Mouse (Mus musculus) kidney, adult 2 months (tissue): ENCODE measurements around the gene Plekhm2. TPM values are rescaled to one million over a fixed set of nuclear protein-coding genes. Genes with fewer than 3 reads are reported as not detected.

Experiments
- DNase-seq: peaks from one replicate; pipeline ENCODE4 v3.0.0; 2021
- H3K27ac ChIP-seq: fragments of 200-500 bp; 2 replicates; pipeline ENCODE4 v1.5.1; 2012; ENCODE audit warnings: low read depth, low read length, control low read depth, inconsistent platforms; ENCODE audit not compliant: insufficient read depth
- H3K27me3 ChIP-seq: fragments of 200-500 bp; replicated peaks from 2 replicates; pipeline ENCODE4 v1.6.1; 2012; ENCODE audit warnings: mild to moderate bottlenecking, moderate library complexity, low read length, inconsistent platforms; ENCODE audit not compliant: control insufficient read depth, insufficient read depth
- H3K36me3 ChIP-seq: fragments of 200-500 bp; 2 replicates; pipeline ENCODE4 v1.6.1; 2012; ENCODE audit warnings: mild to moderate bottlenecking, moderate library complexity, low read length, inconsistent platforms; ENCODE audit not compliant: control insufficient read depth, insufficient read depth
- H3K4me1 ChIP-seq: fragments of 200-500 bp; 2 replicates; pipeline ENCODE4 v1.6.1; 2011; ENCODE audit warnings: low read length; ENCODE audit not compliant: control insufficient read depth, insufficient read depth
- H3K4me3 ChIP-seq: fragments of 200-500 bp; 2 replicates; pipeline ENCODE4 v1.5.1; 2011; ENCODE audit warnings: mild to moderate bottlenecking, low read depth, low read length, control low read depth; ENCODE audit not compliant: insufficient read depth
- CTCF ChIP-seq: fragments of 200-500 bp; conservative IDR thresholded peaks from 2 replicates; pipeline ENCODE4 v1.5.1; 2011; ENCODE audit warnings: low read depth, mild to moderate bottlenecking, control low read depth, low read length, moderate library complexity, mixed read lengths; ENCODE audit not compliant: insufficient read depth, insufficient read length
- POLR2A ChIP-seq: fragments of 200-500 bp; IDR thresholded peaks from one replicate; pipeline ENCODE4 v1.6.1; 2011; ENCODE audit warnings: low read depth, low read length, control low read depth
- WGBS: fragments of 180-500 bp; shearing (Covaris S2); methylation state at CpG from one replicate; pipeline ENCODE4 v1.1.7; 2018; 5-methylcytosine and 5-hydroxymethylcytosine counted together
- polyA plus RNA-seq: library from polyadenylated mRNA; depleted of rRNA; stranded (reverse); fragments of >200 nt; gene quantifications from 2 replicates; pipeline ENCODE4 v1.2.3, GENCODE M21; 2012

Gene Plekhm2
- polyA plus RNA-seq, 1 experiment, result 79.7 TPM

DNA sequence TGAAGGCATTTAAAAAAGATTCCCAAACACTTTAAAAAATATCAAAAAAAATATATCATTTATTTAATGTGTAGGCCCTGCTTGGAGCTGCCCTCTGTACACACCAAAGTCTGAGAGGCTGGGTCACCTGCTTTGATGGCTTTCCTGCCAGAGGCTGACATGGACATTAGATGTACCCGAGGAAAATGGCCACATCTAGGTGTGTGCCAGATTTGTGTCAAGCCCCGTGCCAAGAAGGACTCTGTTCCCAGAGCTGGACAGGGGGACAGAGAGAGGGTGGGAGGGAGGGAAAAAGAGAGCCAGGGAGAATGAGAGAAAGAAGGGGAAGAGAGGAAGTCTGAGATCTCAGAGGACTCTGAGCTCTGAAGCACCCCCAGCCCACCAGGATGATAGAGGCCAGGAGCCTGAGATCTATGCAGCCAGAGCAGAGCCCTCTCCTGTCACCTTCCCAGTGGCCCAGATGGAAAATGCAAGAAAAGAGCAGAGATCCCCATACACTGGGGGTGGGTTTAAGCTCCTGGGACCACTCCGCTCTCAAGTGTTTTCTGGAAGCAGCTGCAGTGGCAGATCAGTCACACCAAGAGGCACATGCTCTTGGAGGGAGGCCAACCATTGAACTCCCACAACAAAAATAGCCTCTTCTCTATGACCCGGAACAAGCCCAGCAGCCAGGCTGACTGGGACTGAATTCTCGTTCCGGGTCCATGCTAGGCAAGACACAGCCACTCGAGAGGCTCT lies 21.4 kb downstream of the Plekhm2 start:
- H3K4me1 ChIP-seq, result peaks cover 22% of the 10 kb centered on the region
- peak overlapping the region; percentile 65 for H3K27ac ChIP-seq
- H3K4me3 ChIP-seq, result no peak overlapping the region
- no peaks in the 10 kb centered on the region for H3K27me3 ChIP-seq
- peak; percentile 94 for DNase-seq
- TF ChIP-seq POLR2A, result no peak
- TF ChIP-seq CTCF, result no peak
- WGBS, result 4% methylated on average over 7 of the region's 7 CpGs
- peaks cover 2% of the 10 kb centered on the region; the same call in 1 of the 2 replicates for H3K36me3 ChIP-seq

GRCm38 (mm10) chr4:141641961-141642811 lies 22.5 kb downstream of the Plekhm2 start:
- peak overlapping the region; percentile 90 for H3K27ac ChIP-seq
- TF ChIP-seq POLR2A (no peak), CTCF (no peak)
- peaks cover 2% of the 10 kb centered on the region; the same call in 1 of the 2 replicates for H3K36me3 ChIP-seq
- peaks cover 22% of the 10 kb centered on the region for H3K4me1 ChIP-seq
- peak; percentile 88 for DNase-seq
- WGBS, result 68% methylated on average over 25 of the region's 25 CpGs
- peak overlapping the region; percentile 18 for H3K4me3 ChIP-seq
- no peaks in the 10 kb centered on the region for H3K27me3 ChIP-seq

DNA sequence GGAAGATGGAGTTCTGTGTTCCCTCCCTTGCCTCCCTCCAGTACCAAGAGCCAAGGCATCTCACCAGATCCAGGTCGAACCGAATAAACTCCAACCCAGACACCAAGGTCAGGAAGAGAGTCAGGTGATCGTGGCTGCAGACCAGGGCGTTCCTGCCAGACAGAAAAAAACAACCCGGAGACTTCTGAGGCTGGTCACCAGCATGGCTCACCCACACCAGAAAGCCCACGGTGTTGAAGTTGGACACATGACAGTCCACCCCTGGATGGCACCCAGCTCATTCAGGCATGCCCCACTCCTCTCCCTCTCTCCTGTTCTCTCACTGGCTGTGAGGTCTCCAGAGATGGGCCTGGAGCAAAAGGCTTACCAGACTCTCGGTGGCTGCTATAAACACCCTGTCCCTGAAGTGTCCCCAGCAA lies 23.3 kb downstream of the Plekhm2 start:
- peak overlapping the region; percentile 18 for H3K4me3 ChIP-seq
- peaks cover 22% of the 10 kb centered on the region for H3K4me1 ChIP-seq
- 38% methylated on average over 7 of the region's 7 CpGs for WGBS
- TF ChIP-seq POLR2A (no peak), CTCF (no peak)
- DNase-seq, result peak; percentile 95
- no peaks in the 10 kb centered on the region for H3K27me3 ChIP-seq
- peaks cover 2% of the 10 kb centered on the region; the same call in 1 of the 2 replicates for H3K36me3 ChIP-seq
- H3K27ac ChIP-seq, result peak overlapping the region; percentile 90

- no peak; the same call in 1 of the 2 replicates for TF ChIP-seq CTCF
- no peak for TF ChIP-seq POLR2A
- H3K36me3 ChIP-seq, result peaks cover 2% of the 10 kb centered on the region; the same call in 1 of the 2 replicates
- peaks cover 22% of the 10 kb centered on the region for H3K4me1 ChIP-seq
- H3K27ac ChIP-seq, result peak overlapping the region; percentile 29; the same call in 1 of the 2 replicates
- 56% methylated on average over 11 of the region's 11 CpGs for WGBS
- H3K4me3 ChIP-seq, result no peak overlapping the region
- peak; percentile 55 for DNase-seq
- no peaks in the 10 kb centered on the region for H3K27me3 ChIP-seq
These were observed 25.2 kb downstream of the Plekhm2 start for GRCm38 (mm10) chr4:141639474-141639873.

- peak; percentile 91 for DNase-seq
- Histone ChIP-seq H3K27ac (peak overlapping the region; percentile 49; the same call in 1 of the 2 replicates), H3K27me3 (no peaks in the 10 kb centered on the region), H3K4me3 (no peak overlapping the region), H3K4me1 (peaks cover 3% of the 10 kb centered on the region; the same call in 1 of the 2 replicates), H3K36me3 (peaks cover 6% of the 10 kb centered on the region; the same call in 1 of the 2 replicates)
- TF ChIP-seq POLR2A (no peak), CTCF (no peak)
- 59% methylated on average over 5 of the region's 5 CpGs for WGBS
These were observed 28.0 kb downstream of the Plekhm2 start for GRCm38 (mm10) chr4:141636693-141637092.

DNA sequence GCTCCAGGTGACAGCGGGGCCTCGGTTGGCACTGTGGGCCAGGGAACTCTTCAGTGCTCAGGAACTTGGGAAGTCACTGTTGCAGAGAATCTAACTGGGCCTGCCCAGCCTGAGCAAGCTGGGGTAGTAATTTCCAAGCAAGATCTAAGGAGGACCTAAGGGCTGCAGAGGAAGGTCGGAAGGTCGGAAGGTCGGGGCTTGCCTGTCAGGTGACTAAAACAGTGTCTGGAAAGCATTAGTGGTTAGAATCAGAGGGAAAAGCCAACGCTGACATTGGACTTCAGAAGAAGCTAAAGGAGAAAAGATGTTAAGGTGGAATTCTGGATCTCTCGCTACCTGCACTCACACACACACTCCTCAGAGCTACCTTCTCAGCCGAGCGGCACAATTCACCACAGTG lies 28.7 kb downstream of the Plekhm2 start:
- DNase-seq, result no peak
- TF ChIP-seq POLR2A, result no peak
- no peak for TF ChIP-seq CTCF
- H3K4me3 ChIP-seq, result no peak overlapping the region
- WGBS, result 85% methylated on average over 9 of the region's 9 CpGs
- H3K36me3 ChIP-seq, result peaks cover 13% of the 10 kb centered on the region
- peaks cover 3% of the 10 kb centered on the region; the same call in 1 of the 2 replicates for H3K4me1 ChIP-seq
- no peaks in the 10 kb centered on the region for H3K27me3 ChIP-seq
- H3K27ac ChIP-seq, result peak overlapping the region; percentile 31; the same call in 1 of the 2 replicates

DNA sequence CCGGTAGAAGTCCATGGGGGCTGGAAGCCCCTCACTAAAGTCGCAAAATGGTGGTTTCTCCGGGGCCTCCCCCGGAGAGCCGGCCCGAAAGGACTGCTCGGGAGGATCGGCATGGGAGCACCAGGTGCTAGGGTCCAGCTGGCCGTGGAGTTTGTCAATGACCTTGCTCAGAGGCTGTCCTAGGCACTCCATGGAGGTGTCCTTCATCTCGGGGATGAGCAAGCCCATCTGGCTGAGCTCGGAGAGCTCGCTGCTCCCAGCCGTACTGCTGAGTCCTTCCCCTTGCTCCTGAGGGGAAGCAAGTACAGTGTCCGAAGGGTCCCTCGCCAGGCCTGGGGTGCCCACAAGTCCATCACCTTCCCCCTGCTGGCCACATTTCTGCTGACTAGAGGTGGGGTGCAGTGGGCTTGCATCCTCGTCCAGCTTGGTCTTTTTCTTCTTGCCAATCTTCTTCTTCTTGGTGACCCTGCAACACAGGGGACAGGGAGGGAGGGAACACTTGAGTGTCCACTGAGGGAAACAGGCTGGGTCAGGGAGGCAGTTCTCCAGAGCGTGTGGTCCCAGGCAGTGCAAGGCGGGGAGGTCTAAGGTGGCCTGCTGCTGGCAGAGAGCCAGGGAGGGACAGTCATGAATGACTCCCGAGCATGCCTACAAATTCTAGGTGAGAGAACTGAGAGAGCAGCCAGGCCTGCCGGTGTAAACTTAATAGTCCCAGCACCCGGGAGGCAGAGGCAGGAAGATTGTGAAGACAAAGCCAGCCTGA lies 32.4 kb downstream of the Plekhm2 start:
- WGBS, result 78% methylated on average over 21 of the region's 21 CpGs
- H3K27me3 ChIP-seq, result no peaks in the 10 kb centered on the region
- TF ChIP-seq POLR2A, result no peak
- no peak for TF ChIP-seq CTCF
- no peak overlapping the region for H3K27ac ChIP-seq
- DNase-seq, result no peak
- peaks cover 13% of the 10 kb centered on the region for H3K36me3 ChIP-seq
- H3K4me3 ChIP-seq, result no peak overlapping the region
- no peaks in the 10 kb centered on the region; the same call in 1 of the 2 replicates for H3K4me1 ChIP-seq
